Mouse (Mus musculus) gonadal fat pad, adult 2 months (tissue): ENCODE measurements at regions not wholly inside any gene's neighbourhood (a gene's known extent, or its start where the extent isn't known, plus 50 kb on each side); places are given as distances from the start of the nearest gene placed in this dataset.

ENCODE experiments used
- DNase-seq: peaks from one replicate; pipeline ENCODE4 v3.0.0-alpha.2; 2012; ENCODE audit warnings: low read depth

DNA sequence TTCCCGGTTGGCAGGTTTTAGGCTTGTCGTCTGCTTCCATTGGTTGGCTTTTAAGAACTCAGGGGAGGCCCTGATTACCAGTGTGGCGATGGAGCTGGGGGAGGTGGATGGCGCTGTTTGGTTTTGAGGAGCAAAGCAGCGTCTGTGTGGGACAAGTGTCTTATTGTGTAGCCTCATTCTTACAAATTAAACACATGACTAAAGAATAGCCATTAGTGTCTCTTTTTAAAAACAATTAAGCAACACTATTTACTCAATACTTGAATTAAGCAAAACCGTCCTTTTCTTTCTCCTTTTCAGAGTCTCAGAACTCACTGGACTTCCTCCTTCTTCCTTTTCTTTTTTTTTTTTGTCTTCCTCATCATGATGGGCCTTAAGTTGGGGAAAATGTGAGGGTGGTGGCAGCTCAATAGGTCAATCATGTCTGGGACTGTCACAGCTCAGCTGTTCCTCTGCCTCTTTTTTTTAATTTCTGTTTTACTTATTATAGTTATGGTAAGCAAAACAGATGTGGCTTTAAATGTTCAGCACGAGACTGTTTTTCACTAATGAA lies 89.1 kb downstream of the Kcnrg start:
- DNase-seq: no peak

DNA sequence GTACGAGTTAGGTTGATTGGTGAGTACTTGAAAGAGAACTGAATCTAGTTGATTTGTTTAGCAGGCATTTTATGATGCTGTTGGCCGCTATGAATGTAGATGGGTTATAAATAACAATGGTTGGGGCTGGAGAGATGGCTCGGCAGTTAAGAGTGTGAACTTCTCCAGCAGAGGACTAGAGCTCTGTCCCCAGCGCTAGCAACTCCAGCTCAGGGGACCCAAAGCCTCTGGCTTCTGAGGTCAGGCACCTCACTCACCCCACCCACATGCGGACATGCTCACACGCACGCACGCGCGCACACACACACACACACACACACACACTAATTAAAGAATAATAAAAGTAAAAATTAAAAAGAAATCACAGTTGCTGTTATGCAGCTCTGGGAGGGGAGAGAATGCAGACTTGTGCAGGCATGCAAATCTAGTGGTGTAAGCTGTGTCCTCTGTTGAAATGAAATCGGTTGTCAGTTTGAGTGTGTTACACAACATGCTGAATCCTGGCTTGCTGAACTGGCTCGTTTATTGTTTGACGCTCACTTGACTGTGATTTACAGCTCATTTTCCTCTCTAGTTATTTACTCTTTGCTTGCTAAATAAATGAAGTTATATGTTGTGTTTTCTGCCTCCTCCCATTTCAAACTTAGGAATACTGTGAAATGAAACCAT lies 89.8 kb downstream of the Kcnrg start:
- DNase-seq: peak; percentile 77

DNA sequence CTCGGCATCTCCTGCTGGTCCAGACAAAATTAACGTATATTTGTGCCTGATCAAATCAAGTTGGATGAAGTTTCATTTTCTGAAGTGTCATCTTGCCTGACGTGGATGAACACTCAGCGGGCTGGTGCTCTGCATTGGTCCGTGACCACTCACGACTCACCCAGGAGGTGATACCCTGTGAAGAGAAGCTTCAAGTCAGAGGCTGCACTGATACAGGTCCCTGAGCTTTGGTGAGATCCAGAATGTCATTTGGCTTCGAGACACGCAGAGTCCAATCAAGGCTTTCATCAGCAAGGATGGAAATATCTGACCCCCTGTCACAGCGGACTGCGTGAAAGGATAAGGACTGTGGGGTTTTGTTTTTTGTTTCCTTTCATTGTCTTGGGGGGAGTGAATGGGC lies 90.4 kb downstream of the Kcnrg start:
- DNase-seq: no peak

DNA sequence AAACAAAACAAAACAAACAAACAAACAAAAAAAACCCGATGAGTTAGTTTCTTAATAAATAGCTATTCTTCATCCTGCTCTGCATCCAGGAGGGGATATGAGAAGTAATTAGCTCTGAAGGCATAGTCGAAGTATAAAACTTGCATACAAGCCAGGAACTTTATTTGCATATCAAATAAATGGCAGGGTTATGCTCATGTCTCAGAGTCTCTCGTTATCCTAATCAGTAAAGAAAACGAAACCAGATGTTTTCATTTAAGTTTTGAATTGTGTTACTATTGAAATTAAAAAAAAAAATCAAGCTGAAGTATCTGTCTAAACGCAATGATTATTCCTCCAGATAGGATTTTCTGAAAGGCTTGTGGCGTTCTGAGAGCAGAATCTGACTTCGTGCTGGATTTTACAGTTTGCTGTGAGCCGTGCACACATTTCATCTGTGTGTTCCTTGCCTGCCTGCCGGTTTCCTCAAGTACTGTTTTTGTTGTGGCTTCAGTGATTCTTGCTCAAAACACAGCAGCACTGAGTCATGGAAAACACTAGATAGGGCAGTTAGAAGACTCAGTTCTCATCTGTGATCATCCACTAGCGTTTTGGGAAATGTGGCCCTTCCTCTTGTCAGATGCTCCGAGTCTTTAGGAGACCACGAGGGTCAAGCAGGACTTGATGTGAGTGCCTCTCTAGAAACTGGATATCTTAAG lies 91.2 kb downstream of the Kcnrg start:
- DNase-seq: no peak

- no peak for DNase-seq
Observed at GRCm38 (mm10) chr14:61699638-61700037, 92.4 kb downstream of the Kcnrg start.

GRCm38 (mm10) chr14:61701131-61701530 lies 93.9 kb downstream of the Kcnrg start:
- DNase-seq: no peak

DNA sequence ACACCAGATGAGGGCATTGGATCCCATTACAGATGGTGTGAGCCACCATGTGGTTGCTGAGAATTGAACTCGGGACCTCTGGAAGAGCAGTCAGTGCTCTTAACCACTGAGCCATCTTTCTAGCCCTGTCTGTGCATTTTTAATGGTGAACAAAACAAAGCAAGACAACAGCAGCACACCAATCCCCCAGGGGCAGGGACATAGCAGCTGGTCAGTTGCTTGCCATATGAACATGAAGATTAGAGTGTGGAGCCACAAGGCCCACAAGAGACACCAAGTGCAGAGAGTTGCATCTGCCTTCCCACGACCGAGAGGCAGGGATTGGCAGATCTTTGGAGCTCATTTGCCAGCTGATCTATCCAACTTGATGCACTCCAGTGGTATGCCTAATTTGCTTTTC lies 96.7 kb downstream of the Kcnrg start:
- no peak for DNase-seq

DNA sequence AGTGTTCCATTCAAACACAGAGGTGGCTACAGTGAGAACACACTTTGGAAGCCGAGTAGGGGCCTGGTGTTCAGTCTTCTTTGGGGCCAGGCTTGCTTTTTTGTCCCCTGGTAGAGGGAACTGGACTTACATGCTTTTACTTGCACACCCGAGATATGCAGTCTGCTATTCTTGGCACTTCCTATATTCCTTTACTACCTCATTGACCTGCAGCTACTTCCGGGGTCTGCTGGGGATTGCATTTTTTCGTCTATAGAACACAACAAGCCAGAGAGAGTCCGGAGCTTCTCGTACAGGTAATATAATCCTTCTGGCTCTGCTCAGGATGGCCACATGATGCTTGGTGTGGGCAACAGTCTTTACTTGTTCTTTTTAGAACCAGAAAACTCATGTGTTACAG lies 99.7 kb downstream of the Kcnrg start:
- DNase-seq: no peak

GRCm38 (mm10) chr14:61708331-61708730 lies 101.1 kb downstream of the Kcnrg start:
- DNase-seq: no peak

- DNase-seq: no peak
Observed at GRCm38 (mm10) chr14:61715746-61716145, 108.5 kb downstream of the Kcnrg start.

- no peak for DNase-seq
Observed at GRCm38 (mm10) chr14:61718392-61719124, 111.3 kb downstream of the Kcnrg start.

DNA sequence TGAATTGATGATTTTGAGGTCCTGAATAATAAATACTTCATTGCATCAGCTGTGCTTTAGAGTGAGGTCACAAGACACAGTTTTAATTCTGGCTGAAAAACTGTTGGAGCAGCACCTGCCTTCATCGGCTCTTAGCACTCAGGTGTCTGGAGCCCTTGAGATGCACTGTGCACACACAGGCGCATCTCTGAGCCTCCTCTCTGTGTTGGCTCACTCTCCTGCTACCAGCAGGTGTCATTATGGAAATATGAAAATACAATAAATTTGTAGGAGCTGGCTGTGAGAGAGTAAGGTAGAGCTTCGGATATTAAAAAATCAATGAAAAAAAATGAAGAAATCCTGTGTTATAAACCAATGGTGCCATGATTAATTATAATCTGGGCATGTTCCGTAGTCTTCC lies 114.0 kb downstream of the Kcnrg start:
- DNase-seq: no peak

DNA sequence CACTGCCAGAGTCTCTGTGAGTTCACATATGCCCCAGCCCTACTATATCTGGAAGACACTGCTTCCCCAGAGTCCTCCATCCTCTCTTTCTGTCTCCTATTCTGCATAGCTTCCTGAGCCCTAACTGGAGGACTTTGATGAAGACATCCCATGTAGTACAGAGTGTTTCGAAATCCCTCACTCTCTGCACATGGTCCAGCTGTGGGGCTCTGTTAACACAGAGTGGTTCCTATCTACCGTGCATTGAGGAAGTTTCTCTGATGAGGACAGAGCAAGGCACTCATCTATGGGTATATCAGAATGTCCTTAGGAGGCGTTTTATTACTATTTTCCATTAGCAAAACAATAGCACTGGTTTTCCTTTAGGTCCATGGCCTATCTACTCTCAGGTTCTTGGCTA lies 117.7 kb downstream of the Kcnrg start:
- no peak for DNase-seq

GRCm38 (mm10) chr14:61728562-61728961 lies 121.3 kb downstream of the Kcnrg start:
- no peak for DNase-seq

- DNase-seq: no peak
Observed at GRCm38 (mm10) chr14:61735541-61735940, 128.3 kb downstream of the Kcnrg start.

DNA sequence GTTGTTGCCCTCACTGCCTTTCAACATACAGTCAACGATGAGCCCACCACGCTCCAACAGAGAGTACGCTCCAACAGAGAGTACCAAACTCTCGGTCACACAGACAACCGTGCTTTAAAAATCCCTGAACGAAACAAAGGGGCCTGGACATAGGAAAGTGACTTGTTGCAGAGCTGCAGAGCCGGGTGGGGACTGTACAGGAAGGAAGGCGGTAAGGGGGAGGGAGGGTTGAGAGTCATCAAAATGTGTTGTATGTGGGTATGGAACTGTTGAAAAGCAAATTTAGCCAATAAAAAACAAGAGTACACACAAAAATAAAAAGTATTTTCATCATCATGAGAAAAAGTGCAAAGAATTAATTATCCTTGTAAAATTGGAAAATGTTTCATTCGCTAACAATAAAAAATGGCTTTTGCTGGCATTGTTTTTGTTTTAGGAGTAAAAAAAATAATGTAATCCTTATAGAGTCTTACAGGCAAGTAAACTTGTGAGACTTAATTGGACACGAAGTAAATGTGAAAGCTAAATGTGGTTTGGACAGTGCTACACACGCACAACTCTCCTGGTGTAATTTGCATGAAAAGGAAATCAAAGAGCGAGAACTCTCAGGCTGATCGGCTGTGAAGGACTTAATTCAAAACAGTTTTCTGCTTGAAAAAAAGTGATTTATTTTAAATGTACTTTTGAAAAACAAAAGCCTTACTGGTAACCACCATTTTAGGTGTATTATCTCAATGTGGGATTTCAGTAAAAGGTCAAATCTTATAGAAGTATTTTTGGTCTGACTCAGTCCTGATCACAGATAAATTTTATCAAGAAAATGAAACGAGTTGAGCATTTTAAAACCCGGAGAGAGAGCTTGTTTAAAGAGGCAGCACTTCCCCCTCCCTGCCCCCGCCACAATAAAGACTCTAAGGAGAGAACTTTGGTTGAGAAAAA lies 129.4 kb downstream of the Kcnrg start:
- DNase-seq: no peak

- DNase-seq: no peak
Observed at GRCm38 (mm10) chr14:61737504-61738040, 130.3 kb downstream of the Kcnrg start.

DNA sequence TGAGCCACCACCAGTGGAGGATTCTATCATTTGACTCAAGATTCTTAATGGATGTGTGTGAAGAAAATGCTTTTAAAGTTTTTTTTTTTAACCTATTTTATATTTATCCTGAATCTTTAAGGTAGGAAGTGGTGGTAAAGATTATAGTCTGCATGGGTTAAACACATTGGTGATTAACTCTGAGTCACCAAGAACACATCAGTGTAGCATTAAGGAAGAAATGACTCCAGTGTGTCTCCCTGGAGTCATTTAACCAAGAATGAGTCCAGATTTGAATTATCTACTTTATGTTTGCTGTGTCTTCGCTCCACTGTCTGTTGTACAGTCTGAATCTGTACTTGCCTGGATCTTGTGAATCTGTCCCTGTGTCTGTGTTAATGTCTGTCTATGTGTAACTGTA lies 132.2 kb downstream of the Kcnrg start:
- DNase-seq: no peak

- no peak for DNase-seq
Observed at GRCm38 (mm10) chr14:61743855-61744408, 136.7 kb downstream of the Kcnrg start.

GRCm38 (mm10) chr14:61753421-61753820 lies 146.2 kb downstream of the Kcnrg start:
- DNase-seq: no peak

- DNase-seq: no peak
Observed at GRCm38 (mm10) chr14:61756651-61757050, 149.4 kb downstream of the Kcnrg start.
